Mouse (Mus musculus) layer of hippocampus, postnatal 25 days (tissue): ENCODE data around the gene Chrna10. TPM values are rescaled to one million over a fixed set of nuclear protein-coding genes. Genes with fewer than 3 reads are reported as not detected.
A peak's percentile ranks its signal among the peaks of the same experiment; 100 is the strongest.

Experiments used
- DNase-seq, 2 experiments: peaks; one replicate each; pipeline ENCODE4 v3.0.0; 2022; ENCODE audit warnings: mixed read lengths in 2 of 2, low spot score in 1 of 2; ENCODE audit errors: extremely low spot score in 1 of 2
- total RNA-seq, 2 experiments: library from RNA; stranded (reverse); gene quantifications; 2 replicates each; pipeline ENCODE4 v1.2.3; 2021

Chrna10 gene
- total RNA-seq, 2 experiments from 2014 or later: 0.10 to 0.19 TPM

DNA sequence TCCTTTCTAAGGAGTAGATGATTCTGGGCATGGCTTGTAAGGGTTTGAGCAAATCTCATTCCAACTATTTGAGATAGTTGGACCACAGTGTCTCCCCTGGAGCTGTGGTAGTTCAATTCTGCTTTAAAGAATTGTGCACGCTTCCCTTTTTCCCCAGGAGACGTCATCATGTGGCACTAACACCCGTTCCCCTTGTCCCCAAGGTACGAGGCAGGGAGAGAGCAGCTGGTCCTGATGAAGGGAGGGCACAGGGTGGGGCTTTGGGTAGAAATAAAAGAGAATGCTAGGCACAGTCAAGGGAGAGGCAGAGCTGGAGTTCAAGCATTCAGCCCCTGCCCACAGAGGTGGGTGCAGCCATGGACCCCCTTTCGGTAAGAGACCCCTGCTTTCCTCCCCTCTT, 33.8 kb downstream of the Chrna10 start, which contains the start of gene Trpc2:
Trpc2 (plus strand) TSS at position 301 of the 400 bp plus-strand sequence.
- no peak for DNase-seq

DNA sequence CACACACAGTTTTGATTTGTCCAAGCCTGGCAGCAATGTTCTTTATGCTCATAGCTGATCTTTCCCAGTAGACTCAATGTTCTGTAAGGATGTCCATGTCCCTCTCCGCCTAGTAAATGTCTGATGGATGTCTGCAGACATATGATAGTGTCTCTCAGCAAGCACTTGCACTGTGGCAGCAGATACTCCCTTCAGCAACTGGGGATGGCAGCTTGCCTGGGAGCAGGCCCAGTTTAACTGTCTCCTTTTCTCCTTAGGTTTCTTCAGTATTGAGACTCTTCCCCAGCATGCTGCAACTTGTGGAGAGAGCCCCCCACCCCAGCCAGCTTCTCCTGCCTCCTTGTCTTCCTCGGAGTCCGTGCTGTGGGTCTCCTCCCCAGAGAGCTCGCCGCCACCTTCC, 34.8 kb downstream of the Chrna10 start:
- no peak for DNase-seq

DNA sequence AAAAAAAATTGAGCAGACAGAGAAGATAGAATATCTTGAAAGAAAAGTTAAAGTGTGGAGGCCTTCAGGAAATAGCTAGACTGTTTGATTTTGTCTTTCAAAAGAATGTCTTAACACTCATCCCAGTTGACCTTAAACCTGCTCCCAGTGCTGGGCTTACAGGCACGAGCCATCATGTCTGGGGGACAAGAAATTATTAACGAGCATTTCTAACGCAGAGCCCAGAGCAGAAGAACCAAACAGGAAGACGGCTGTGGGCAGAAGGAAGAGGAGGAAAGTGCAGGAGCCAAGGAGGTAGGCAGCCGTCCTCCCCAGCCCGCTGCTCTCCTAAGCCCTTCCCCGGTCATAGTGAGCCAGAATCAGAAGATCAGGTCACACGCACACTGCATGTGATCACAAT, 36.3 kb downstream of the Chrna10 start:
- no peak for DNase-seq

- peak in 1 of 2 experiments; percentile 41 for DNase-seq
These were observed 38.1 kb downstream of the Chrna10 start for GRCm38 (mm10) chr7:102078517-102078916.

DNA sequence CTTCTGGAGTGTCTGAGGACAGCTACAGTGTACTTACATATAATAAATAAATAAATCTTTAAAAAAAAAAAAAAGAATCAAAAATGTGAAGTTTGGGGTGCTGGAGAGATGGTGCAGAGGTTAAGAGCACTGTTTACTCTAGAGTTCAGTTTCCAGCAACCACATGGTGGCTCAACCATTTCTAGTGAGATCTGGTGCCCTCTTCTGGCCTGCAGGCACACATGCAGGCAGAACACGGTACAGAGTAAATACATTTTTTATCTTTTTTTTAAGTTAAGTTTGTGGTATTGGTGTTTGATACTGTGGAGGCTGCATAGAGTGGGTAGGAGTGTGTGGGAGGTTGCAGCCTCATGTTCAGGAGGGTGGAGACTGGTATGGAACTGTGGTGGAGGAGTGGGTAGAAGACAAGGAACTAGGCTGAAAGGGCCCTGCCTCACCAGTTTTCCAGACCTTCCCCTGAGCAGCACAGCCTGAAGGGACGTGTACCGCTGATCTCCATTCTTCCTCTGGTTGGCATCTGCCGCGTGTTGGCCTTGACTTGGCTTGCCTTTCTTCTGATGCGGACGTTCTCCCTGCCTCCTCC, 39.8 kb downstream of the Chrna10 start:
- DNase-seq: peak in 1 of 2 experiments; percentile 22

DNA sequence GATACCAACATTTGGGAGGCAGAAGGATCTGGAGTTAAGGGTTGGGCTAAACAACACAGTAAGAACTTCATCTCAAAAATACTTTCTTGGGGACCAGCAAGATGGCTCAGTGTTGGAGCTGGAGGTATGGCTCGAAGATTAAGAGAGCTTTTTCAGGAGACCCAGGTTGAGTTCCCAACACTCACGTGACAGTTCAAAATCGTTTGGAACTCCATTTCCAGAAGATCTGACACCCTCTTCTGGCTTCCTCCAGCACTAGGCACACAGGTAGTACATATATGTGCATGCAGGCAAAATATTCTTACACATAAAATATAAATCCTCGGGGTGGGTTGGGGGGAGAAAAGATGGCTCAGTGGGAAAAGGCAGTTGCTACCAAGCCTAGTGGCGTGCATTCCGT, 50.3 kb downstream of the Chrna10 start:
- DNase-seq: no peak

DNA sequence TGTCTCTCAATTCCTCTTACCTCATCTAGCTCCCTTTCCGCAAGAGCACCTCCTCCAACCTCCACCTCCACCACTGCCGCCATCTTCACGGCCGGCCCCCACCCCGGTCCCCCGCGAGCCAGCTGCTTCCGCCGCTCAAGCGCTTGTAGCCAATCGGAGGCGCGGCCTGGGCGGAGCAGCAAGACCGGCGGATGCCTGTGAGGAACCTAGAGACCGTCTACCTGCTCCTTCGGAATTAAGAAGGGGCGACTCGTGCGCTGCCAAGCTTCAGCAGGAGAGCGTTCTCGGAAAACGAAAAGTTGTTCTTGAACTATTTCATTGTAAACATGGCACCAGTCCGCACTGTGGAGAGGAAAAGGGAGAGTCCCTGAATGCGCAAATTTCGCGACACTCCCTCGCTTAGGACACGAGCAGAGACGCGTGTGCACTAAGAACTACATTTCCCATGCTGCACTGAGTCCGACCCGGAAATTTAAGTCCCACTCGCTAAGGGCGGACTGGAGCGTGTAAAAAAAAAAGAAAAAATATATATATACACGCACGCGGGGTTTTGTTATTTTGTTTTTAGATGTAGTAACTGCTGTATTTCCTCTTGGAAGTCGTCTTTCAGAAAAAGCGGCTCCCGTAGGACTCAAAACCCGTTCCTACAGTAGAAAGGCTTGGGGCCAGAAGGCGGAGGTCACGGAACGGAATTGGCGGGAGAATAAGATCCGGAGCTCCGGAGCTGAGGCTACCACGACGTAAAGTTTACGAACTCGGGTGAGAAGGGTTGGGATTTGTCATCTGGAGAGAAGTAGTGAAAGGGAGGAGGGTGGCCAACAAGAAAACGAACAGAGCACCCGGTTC, 51.4 kb downstream of the Chrna10 start, which contains the start of the genes Rnf121, Xndc1 and Xntrpc:
Rnf121 (minus strand) TSS at position 424 of the 846 bp plus-strand sequence.
Xndc1 (plus strand) TSS at position 466 of the 846 bp plus-strand sequence.
Xntrpc (plus strand) TSS at position 668 of the 846 bp plus-strand sequence.
- peak; percentile 77 to 90 for DNase-seq

DNA sequence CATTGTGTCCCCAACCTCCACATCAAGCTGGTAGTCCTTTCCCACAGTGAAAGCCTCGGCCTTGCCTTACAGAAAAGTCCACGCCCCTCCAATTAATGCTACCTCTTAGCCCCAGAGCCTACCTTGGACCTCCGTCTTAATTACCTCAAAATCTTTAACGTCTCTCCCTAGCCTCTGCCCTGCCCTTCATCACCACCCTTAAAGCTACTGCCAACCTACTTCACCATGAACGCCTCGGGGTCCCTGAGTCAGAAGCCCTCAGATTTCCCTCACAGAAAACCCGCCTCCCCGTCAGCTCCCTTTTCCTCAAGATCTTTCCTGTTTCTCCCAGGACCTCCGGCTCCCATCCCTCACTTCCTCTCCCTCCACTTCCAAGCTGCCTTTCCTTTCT, 52.0 kb downstream of the Chrna10 start:
- DNase-seq: no peak

GRCm38 (mm10) chr7:102063891-102064290, 52.7 kb downstream of the Chrna10 start:
- no peak for DNase-seq

DNA sequence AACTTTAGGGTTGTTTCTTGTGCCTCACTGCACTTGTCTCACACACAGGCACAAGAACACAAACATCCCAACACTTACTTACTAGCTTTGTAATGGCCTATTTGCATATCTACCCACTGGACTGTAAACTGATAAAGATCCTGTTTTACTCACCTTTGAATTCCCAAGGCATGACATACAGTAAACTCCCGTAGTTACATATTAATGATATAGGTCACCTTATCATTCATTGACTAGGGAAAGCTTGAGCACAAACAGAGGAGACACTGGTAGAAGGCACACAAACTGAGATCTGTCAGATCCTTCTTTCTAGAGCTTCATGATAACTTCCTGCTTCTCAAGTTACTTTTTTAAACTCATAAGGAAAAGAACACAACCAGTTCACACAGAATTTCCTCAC, 54.4 kb downstream of the Chrna10 start:
- no peak for DNase-seq

- no peak for DNase-seq
These were observed 55.3 kb downstream of the Chrna10 start for GRCm38 (mm10) chr7:102061353-102061752.

Other genes starting within 250 kb of the Chrna10 start
- 1 to 10 TPM; 1.9 to 2.1 TPM for gene Folr1, start 246.0 kb downstream of the Chrna10 start, total RNA-seq
- 100 to 1,000 TPM in 1 of 2 experiments, 10 to 100 TPM in 1; 97.8 to 102 TPM for gene Lamtor1, start 210.9 kb downstream of the Chrna10 start, total RNA-seq
- not detected for gene Tomt, start 210.5 kb downstream of the Chrna10 start, total RNA-seq
- gene Lrrc51, start 182.9 kb downstream of the Chrna10 start, total RNA-seq: 1 to 10 TPM; 6.0 to 6.8 TPM
- 10 to 100 TPM; 89.0 to 98.9 TPM for gene Numa1, start 182.7 kb downstream of the Chrna10 start, total RNA-seq
- gene Il18bp, start 98.1 kb downstream of the Chrna10 start, total RNA-seq: 1 to 10 TPM; 4.0 to 9.1 TPM
- gene Rnf121, start 51.4 kb downstream of the Chrna10 start, total RNA-seq: 10 to 100 TPM; 38.4 to 39.3 TPM
- gene Xndc1, start 51.3 kb downstream of the Chrna10 start, total RNA-seq: 10 to 100 TPM; 24.7 to 26.4 TPM
- gene Xntrpc, start 51.1 kb downstream of the Chrna10 start, total RNA-seq: 1 to 10 TPM; 2.0 to 2.2 TPM
- gene Trpc2, start 33.7 kb downstream of the Chrna10 start, total RNA-seq: under 1 TPM; 0.52 to 0.69 TPM
- not detected for gene Art1, start 15.1 kb downstream of the Chrna10 start, total RNA-seq
- not detected for gene Art5, start 7.3 kb downstream of the Chrna10 start, total RNA-seq
- 10 to 100 TPM; 36.7 to 37.8 TPM for gene Nup98, start 93.3 kb upstream of the Chrna10 start, total RNA-seq
- gene Pgap2, start 93.4 kb upstream of the Chrna10 start, total RNA-seq: 10 to 100 TPM; 27.7 to 34.0 TPM
- gene Rhog, start 139.2 kb upstream of the Chrna10 start, total RNA-seq: 10 to 100 TPM; 28.9 to 30.2 TPM
- 10 to 100 TPM; 67.7 to 70.4 TPM for gene Stim1, start 151.0 kb upstream of the Chrna10 start, total RNA-seq